Mouse (Mus musculus): Measurements from ENCODE around the gene Slc25a27. TPM values are rescaled to one million over a fixed set of nuclear protein-coding genes. Genes with fewer than 3 reads are reported as not detected.
A peak's percentile ranks its signal among the peaks of the same experiment; 100 is the strongest.

Slc25a27 gene
- total RNA-seq, 1 experiment from 2014 or later = 5.7 TPM

GRCm38 (mm10) chr17:43649641-43650436, 17.2 kb downstream of the Slc25a27 start:
- ATAC-seq (replicated peaks; ENCODE audit: low read depth, poor library complexity, severe bottlenecking) = peak; percentile 65; the same call in 1 of the 2 replicates

GRCm38 (mm10) chr17:43646925-43647324, 20.1 kb downstream of the Slc25a27 start:
- no peak for ATAC-seq (replicated peaks; ENCODE audit: low read depth, poor library complexity, severe bottlenecking)

- ATAC-seq (replicated peaks; ENCODE audit: low read depth, poor library complexity, severe bottlenecking) = 0 out of 2 replicates have a peak, but pooled peaks have one; percentile 37
These were observed 21.9 kb downstream of the Slc25a27 start for GRCm38 (mm10) chr17:43645136-43645535.

- ATAC-seq (replicated peaks; ENCODE audit: low read depth, poor library complexity, severe bottlenecking) = peak; percentile 29
These were observed 22.6 kb downstream of the Slc25a27 start for GRCm38 (mm10) chr17:43644375-43644774.

GRCm38 (mm10) chr17:43643191-43643590, 23.8 kb downstream of the Slc25a27 start:
- no peak for ATAC-seq (replicated peaks; ENCODE audit: low read depth, poor library complexity, severe bottlenecking)

GRCm38 (mm10) chr17:43640825-43641224, 26.2 kb downstream of the Slc25a27 start:
- ATAC-seq (replicated peaks; ENCODE audit: low read depth, poor library complexity, severe bottlenecking) = no peak

- no peak for ATAC-seq (replicated peaks; ENCODE audit: low read depth, poor library complexity, severe bottlenecking)
These were observed 29.9 kb downstream of the Slc25a27 start for GRCm38 (mm10) chr17:43637146-43637545.

GRCm38 (mm10) chr17:43630427-43630760, 36.6 kb downstream of the Slc25a27 start:
- no peak for ATAC-seq (replicated peaks; ENCODE audit: low read depth, poor library complexity, severe bottlenecking)

- peak; percentile 42; the same call in 1 of the 2 replicates for ATAC-seq (replicated peaks; ENCODE audit: low read depth, poor library complexity, severe bottlenecking)
These were observed 37.3 kb downstream of the Slc25a27 start, which contains the start of gene Tdrd6 for GRCm38 (mm10) chr17:43629496-43630426. Tdrd6 (minus strand) TSS chr17:43630299.

GRCm38 (mm10) chr17:43629026-43629495, 38.0 kb downstream of the Slc25a27 start:
- ATAC-seq (replicated peaks; ENCODE audit: low read depth, poor library complexity, severe bottlenecking) = no peak

- no peak for ATAC-seq (replicated peaks; ENCODE audit: low read depth, poor library complexity, severe bottlenecking)
These were observed 38.8 kb downstream of the Slc25a27 start for GRCm38 (mm10) chr17:43628246-43628645.

GRCm38 (mm10) chr17:43622076-43622475, 44.9 kb downstream of the Slc25a27 start:
- ATAC-seq (replicated peaks; ENCODE audit: low read depth, poor library complexity, severe bottlenecking) = no peak

- no peak for ATAC-seq (replicated peaks; ENCODE audit: low read depth, poor library complexity, severe bottlenecking)
These were observed 47.9 kb downstream of the Slc25a27 start for GRCm38 (mm10) chr17:43619156-43619555.

- no peak for ATAC-seq (replicated peaks; ENCODE audit: low read depth, poor library complexity, severe bottlenecking)
These were observed 54.8 kb downstream of the Slc25a27 start for GRCm38 (mm10) chr17:43612221-43612620.

GRCm38 (mm10) chr17:43611586-43611985, 55.4 kb downstream of the Slc25a27 start:
- ATAC-seq (replicated peaks; ENCODE audit: low read depth, poor library complexity, severe bottlenecking) = peak; percentile 61

GRCm38 (mm10) chr17:43606704-43607103, 60.3 kb downstream of the Slc25a27 start:
- ATAC-seq (replicated peaks; ENCODE audit: low read depth, poor library complexity, severe bottlenecking) = peak; percentile 94

GRCm38 (mm10) chr17:43598706-43599105, 68.3 kb downstream of the Slc25a27 start:
- no peak for ATAC-seq (replicated peaks; ENCODE audit: low read depth, poor library complexity, severe bottlenecking)

- ATAC-seq (replicated peaks; ENCODE audit: low read depth, poor library complexity, severe bottlenecking) = no peak
These were observed 69.3 kb downstream of the Slc25a27 start for GRCm38 (mm10) chr17:43597742-43598141.

GRCm38 (mm10) chr17:43592296-43593291, 74.4 kb downstream of the Slc25a27 start:
- ATAC-seq (replicated peaks; ENCODE audit: low read depth, poor library complexity, severe bottlenecking) = no peak

All from common myeloid progenitor, adult 5-6 weeks (primary cell).